Mouse (Mus musculus): Measurements from ENCODE around the gene Slc35d2. TPM values are rescaled to one million over a fixed set of nuclear protein-coding genes. Genes with fewer than 3 reads are reported as not detected.
"Not testable (repeated sequence)": the region's sequence is repeated elsewhere in the genome, so short reads cannot be mapped to it uniquely, and the experiment has no call there.

Slc35d2 gene
- polyA plus RNA-seq, 1 experiment from 2014 or later: 3.4 TPM

- Histone ChIP-seq H3K9me3 (replicated peaks) (no peaks in the 10 kb centered on the region), H3K4me3 (peak overlapping the region; percentile 29), H3K4me1 (peaks cover 28% of the 10 kb centered on the region), H3K27me3 (ENCODE audit: low read depth, poor library complexity, severe bottlenecking) (0 out of 2 replicates have a peak, but pooled peaks cover 7% of the 10 kb centered on the region), H3K36me3 (no peaks in the 10 kb centered on the region), H3K27ac (replicated peaks) (peak overlapping the region; percentile 87)
- WGBS: 28% methylated on average over 16 of the region's 16 CpGs
- peak; percentile 67 for DNase-seq (ENCODE audit: low spot score)
Measured at GRCm38 (mm10) chr13:64081012-64081919, 47.9 kb downstream of the Slc35d2 start.

- 86% methylated on average over 5 of the region's 5 CpGs for WGBS
Measured at GRCm38 (mm10) chr13:64077591-64077990, 51.6 kb downstream of the Slc35d2 start.

DNA sequence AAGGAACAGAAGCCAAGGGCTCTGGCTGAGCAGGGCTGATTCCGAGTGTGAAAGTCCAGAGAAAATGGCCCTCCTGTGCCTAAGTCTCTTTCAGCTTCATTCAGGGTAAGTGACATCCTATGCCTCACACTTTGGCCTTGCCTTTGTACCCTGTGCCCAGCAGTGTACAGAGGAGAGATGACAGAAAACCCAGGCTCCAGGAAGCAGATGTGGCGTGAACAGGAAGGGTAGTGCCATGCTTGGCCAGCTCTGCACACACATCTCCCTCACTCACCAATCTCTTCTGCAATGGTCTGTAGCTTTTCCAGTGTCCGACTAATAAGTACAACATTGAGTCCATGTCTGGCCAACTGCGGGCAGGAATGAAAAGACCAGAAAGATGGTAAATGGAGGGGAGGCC, 53.1 kb downstream of the Slc35d2 start:
- 84% methylated on average over 4 of the region's 4 CpGs for WGBS
- no peak for DNase-seq (ENCODE audit: low spot score)
- peaks cover 13% of the 10 kb centered on the region for H3K4me1 ChIP-seq

More at GRCm38 (mm10) chr13:64077591-64077990, 51.6 kb downstream of the Slc35d2 start:
- Histone ChIP-seq H3K27ac (replicated peaks) (no peak overlapping the region), H3K36me3 (no peaks in the 10 kb centered on the region), H3K4me1 (peaks cover 28% of the 10 kb centered on the region), H3K27me3 (ENCODE audit: low read depth, poor library complexity, severe bottlenecking) (0 out of 2 replicates have a peak, but pooled peaks cover 7% of the 10 kb centered on the region), H3K4me3 (no peak overlapping the region), H3K9me3 (replicated peaks) (no peaks in the 10 kb centered on the region)
- DNase-seq (ENCODE audit: low spot score): no peak

GRCm38 (mm10) chr13:64066653-64067052, 62.5 kb downstream of the Slc35d2 start:
- no peaks in the 10 kb centered on the region for H3K36me3 ChIP-seq
- DNase-seq (ENCODE audit: low spot score): no peak
- WGBS: 75% methylated on average over 3 of the region's 3 CpGs
- no peak overlapping the region for H3K27ac ChIP-seq (replicated peaks)
- H3K9me3 ChIP-seq (replicated peaks): no peaks in the 10 kb centered on the region
- H3K4me3 ChIP-seq: no peak overlapping the region
- H3K27me3 ChIP-seq (ENCODE audit: low read depth, poor library complexity, severe bottlenecking): no peaks in the 10 kb centered on the region
- no peaks in the 10 kb centered on the region for H3K4me1 ChIP-seq

More for the DNA sequence above, 53.1 kb downstream of the Slc35d2 start:
- Histone ChIP-seq H3K27me3 (ENCODE audit: low read depth, poor library complexity, severe bottlenecking) (no peaks in the 10 kb centered on the region), H3K9me3 (replicated peaks) (no peaks in the 10 kb centered on the region), H3K27ac (replicated peaks) (no peak overlapping the region), H3K36me3 (no peaks in the 10 kb centered on the region), H3K4me3 (no peak overlapping the region)

DNA sequence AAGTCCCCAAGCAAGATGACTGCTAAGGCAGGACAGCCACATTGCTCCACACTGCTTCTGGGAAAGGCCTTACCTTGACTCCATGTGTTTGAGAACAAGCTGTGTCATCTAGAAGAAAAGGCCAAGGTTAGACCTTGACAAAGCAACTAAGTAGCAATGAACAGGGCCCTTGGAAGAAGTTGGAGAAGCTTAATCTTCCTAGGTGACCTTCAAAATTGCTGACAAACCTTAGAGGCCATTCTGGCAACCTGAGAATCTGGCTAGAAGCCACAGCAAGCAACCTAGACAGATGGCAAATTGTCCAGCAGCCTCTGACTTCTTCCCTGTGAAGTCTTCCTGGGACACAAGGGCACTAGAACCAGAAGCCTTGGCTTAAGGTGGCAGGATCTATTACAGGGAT, 64.9 kb downstream of the Slc35d2 start:
- no peaks in the 10 kb centered on the region for H3K27me3 ChIP-seq (ENCODE audit: low read depth, poor library complexity, severe bottlenecking)
- H3K4me1 ChIP-seq: no peaks in the 10 kb centered on the region
- no peaks in the 10 kb centered on the region for H3K36me3 ChIP-seq
- H3K4me3 ChIP-seq: no peak overlapping the region
- DNase-seq (ENCODE audit: low spot score): no peak
- H3K27ac ChIP-seq (replicated peaks): no peak overlapping the region
- no peaks in the 10 kb centered on the region for H3K9me3 ChIP-seq (replicated peaks)

- DNase-seq (ENCODE audit: low spot score): no peak
- 87% methylated on average over 5 of the region's 5 CpGs for WGBS
- no peaks in the 10 kb centered on the region for H3K36me3 ChIP-seq
- H3K27me3 ChIP-seq (ENCODE audit: low read depth, poor library complexity, severe bottlenecking): no peaks in the 10 kb centered on the region
- H3K9me3 ChIP-seq (replicated peaks): no peaks in the 10 kb centered on the region
- H3K4me1 ChIP-seq: peaks cover 2% of the 10 kb centered on the region; the same call in 1 of the 2 replicates
- no peak overlapping the region for H3K4me3 ChIP-seq
- no peak overlapping the region for H3K27ac ChIP-seq (replicated peaks)
Measured at GRCm38 (mm10) chr13:64060935-64061506, 68.1 kb downstream of the Slc35d2 start.

- WGBS: 52% methylated on average over 1 of the region's 1 CpGs
- Histone ChIP-seq H3K4me1 (peaks cover 16% of the 10 kb centered on the region), H3K4me3 (no peak overlapping the region), H3K9me3 (replicated peaks) (peaks cover 14% of the 10 kb centered on the region), H3K27ac (replicated peaks) (no peak overlapping the region), H3K36me3 (no peaks in the 10 kb centered on the region), H3K27me3 (ENCODE audit: low read depth, poor library complexity, severe bottlenecking) (no peaks in the 10 kb centered on the region)
- DNase-seq (ENCODE audit: low spot score): no peak
Measured at GRCm38 (mm10) chr13:64053959-64054358, 75.2 kb downstream of the Slc35d2 start.

DNA sequence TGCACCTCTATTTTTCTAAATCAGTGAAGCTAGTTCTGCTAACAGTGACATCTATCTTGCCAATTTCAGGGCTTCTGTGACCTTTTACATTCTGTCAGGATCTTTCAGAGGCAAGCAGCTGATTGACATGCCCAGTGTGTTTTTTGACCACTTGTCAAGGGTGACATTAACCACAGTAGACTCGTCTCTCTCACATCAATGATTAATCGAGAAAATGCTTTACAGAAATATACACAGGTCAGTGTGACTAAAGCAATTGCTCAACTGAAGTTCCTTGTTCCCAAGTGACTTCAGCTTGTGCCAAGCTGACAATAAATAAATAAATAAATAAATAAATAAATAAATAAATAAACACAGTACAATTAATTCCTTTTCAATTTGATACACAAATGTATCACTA, 76.9 kb downstream of the Slc35d2 start:
- Histone ChIP-seq H3K9me3 (replicated peaks) (peaks cover 14% of the 10 kb centered on the region), H3K4me1 (peaks cover 14% of the 10 kb centered on the region)
- WGBS: 90% methylated on average over 2 of the region's 2 CpGs
- H3K27ac ChIP-seq (replicated peaks); H3K27me3 ChIP-seq (ENCODE audit: low read depth, poor library complexity, severe bottlenecking); H3K4me3 ChIP-seq; DNase-seq (ENCODE audit: low spot score); H3K36me3 ChIP-seq: not testable (repeated sequence)

- H3K36me3 ChIP-seq: no peaks in the 10 kb centered on the region
- 65% methylated on average over 4 of the region's 4 CpGs for WGBS
- no peaks in the 10 kb centered on the region for H3K27me3 ChIP-seq (ENCODE audit: low read depth, poor library complexity, severe bottlenecking)
- no peak overlapping the region for H3K4me3 ChIP-seq
- DNase-seq (ENCODE audit: low spot score): no peak
- H3K4me1 ChIP-seq: peaks cover 14% of the 10 kb centered on the region
- no peak overlapping the region for H3K27ac ChIP-seq (replicated peaks)
- H3K9me3 ChIP-seq (replicated peaks): peaks cover 14% of the 10 kb centered on the region
Measured at GRCm38 (mm10) chr13:64050895-64051294, 78.3 kb downstream of the Slc35d2 start.

- no peaks in the 10 kb centered on the region for H3K27me3 ChIP-seq (ENCODE audit: low read depth, poor library complexity, severe bottlenecking)
- H3K9me3 ChIP-seq (replicated peaks): peaks cover 13% of the 10 kb centered on the region
- DNase-seq (ENCODE audit: low spot score): no peak
- H3K4me3 ChIP-seq: no peak overlapping the region
- no peak overlapping the region for H3K27ac ChIP-seq (replicated peaks)
- peaks cover 14% of the 10 kb centered on the region for H3K4me1 ChIP-seq
- no peaks in the 10 kb centered on the region for H3K36me3 ChIP-seq
Measured at GRCm38 (mm10) chr13:64049535-64049934, 79.6 kb downstream of the Slc35d2 start.

DNA sequence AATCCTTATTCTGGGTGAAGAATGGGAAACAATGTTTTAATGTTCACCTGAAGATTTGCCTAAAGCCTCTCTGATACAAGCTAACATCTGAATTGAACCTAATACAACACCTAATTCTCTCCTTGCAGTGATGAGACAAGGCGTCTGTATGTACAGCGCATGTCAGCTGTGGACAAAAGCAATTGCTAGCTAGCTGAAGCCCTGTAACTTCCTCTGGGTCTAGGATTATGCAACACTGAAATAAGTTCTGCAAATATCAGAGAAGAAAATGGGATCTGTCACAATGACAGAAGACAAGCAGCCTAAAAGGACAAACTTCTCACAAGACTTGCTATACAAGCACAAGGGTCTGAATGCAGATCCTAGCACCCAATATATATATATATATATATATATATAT, 80.7 kb downstream of the Slc35d2 start:
- H3K4me1 ChIP-seq: peaks cover 14% of the 10 kb centered on the region
- no peaks in the 10 kb centered on the region for H3K36me3 ChIP-seq
- DNase-seq (ENCODE audit: low spot score): no peak
- H3K9me3 ChIP-seq (replicated peaks): peaks cover 9% of the 10 kb centered on the region; the same call in 1 of the 2 replicates
- H3K4me3 ChIP-seq: no peak overlapping the region
- H3K27ac ChIP-seq (replicated peaks): no peak overlapping the region
- WGBS: 91% methylated on average over 2 of the region's 2 CpGs
- H3K27me3 ChIP-seq (ENCODE audit: low read depth, poor library complexity, severe bottlenecking): no peaks in the 10 kb centered on the region
